Mouse (Mus musculus) urinary bladder, postnatal 36 days (tissue): ENCODE data around the gene Susd6.

Experiments used
- DNase-seq, 2 experiments: peaks; one replicate each; pipeline ENCODE4 v3.0.0; 2022; ENCODE audit warnings: low spot score in 2 of 2, mixed read lengths in 1 of 2

The Susd6 gene

DNA sequence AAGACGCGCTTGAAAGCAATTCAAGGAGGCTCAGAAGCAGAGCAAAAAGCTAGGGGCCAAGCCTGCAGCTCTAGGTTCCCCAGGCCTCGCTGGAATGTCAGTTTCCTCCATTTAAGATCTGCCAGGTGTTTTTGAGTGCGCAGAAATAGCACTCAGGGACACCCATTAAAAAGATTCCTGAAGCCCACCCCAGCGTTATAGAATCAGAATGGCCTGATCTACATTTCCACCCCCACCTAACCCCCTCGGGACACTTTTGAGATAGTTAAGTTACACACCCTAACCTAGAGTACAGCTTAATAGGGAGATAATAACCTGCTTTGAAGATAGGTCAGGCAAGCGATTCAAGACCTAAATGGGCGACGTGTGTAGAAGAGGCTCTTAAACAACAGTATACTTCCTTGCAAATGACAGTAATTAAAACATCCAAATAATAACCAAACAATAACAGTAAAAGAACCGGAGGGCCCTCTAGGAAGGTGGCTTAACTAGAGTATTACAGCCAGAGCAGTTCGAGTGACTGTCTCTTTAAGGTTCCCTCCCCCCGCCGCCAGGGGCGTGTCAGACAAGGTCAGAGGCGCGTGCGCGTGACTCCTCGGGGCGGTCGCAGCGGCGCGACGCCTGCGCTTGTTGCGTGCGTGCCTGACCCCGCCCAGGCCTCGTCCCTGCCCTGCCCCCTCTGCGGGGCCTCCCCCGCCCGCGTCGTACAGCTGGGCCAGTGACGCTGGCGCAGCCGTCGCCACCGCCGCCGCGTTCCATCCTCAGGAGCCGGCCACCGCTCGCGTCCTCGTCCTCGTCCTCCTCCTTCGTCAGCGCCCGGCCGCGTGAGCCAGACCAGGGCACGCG is at the start of gene Susd6:
TSS of gene Susd6 (plus strand) at position 662 of the 846 bp plus-strand sequence.
- DNase-seq, result peak; percentile 98 to 99

GRCm38 (mm10) chr12:80744614-80745013 is 45.7 kb upstream of the Susd6 start:
- no peak for DNase-seq

DNA sequence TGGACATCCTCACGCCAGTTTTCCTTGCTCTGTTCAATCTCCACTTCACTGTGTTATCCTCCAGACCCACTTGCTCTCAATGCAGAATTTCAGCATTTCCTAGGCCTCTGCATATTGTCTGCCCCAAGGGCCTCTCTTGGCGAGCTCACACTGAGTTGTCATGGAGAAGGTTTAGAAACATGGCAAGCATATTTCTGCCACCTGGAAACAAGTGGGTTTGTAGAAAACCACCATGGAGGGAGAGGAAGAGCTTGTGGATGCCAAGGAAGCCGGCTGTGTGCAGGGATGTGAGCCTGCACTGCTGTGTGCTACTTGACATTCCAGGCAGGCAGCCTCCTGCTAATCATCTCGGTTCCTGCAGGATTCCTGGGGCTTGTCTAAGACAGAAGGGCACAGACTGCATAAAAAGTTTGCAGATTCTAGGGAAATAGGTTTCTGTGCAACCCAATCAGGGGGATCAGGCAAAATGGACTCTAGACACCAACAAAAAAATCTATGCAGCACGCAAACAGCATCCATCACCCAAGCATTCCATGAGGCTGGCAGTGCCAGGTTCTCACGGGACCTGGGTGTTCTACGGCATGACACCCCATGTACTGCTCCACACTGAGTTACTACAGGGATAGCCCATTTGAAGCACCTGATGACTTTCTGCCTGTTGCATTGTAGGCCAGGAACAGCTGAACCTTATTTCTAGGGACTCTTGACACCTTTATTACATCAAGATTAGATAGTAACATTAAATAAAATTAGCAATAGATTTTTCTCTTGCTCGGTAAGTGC is 44.1 kb upstream of the Susd6 start:
- no peak for DNase-seq

DNA sequence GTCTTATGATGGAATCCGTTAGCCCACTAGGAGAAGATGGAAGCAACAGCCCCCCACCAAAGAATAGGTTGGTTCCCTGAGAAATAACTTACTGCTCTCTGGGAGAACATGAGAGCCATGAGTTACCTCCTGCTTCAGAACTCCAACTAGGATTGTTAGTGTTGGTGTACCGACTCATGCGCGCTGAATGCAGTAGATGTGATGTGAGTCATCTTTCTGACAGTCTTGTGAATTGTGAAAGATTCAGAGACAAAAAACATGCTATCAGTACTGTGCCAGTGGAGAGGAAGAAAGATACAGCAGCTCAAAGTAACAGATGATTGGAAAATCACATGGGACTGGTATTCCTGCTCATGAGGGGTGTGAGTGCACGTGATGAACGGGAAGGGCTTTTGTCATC is 38.8 kb upstream of the Susd6 start:
- DNase-seq, result no peak

DNA sequence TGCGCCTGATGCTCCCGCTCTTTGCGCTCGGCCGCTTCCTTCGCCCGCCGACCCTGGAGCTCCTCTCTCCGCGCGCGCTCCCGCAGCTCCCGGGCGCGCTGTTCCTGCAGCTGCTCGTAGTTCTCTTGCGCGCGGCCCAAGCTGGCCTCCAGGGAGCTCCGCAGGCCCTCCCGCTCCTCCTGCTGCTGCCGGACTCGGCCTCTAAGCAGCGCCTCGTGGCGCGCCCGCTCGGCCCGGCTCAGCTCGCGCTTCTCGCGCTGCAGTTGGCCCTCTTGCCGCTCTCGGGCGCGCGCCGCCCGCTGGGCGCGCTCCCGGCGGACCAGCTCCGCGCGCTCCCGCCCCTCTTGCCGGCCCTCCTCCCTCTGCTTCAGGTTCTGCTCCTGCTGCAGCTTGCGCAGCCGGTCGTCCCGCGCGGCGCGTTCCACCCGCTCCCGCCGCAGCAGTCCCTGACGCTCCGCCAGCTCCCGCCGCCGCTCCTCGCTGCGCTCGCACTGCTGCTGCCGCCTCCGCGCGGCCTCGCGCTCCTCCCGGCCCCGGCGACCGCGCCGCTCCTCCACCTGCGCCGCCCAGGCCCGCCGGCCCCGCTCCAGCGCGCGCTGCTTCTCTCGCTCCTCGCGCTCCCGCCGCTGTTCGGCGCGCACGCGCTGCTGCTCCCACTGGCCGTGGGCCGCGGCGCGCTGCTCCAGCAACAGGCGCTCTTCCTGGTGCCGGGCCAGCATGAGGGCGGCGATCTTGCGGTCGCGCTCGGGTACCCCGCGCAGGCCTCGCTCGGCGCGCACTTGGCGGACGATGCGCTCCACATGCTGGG is 32.4 kb upstream of the Susd6 start:
- peak; percentile 33 to 56 for DNase-seq

- DNase-seq, result peak in 1 of 2 experiments; percentile 34
These were observed 31.5 kb upstream of the Susd6 start for GRCm38 (mm10) chr12:80758559-80759386.

- DNase-seq, result no peak
These were observed 31.0 kb upstream of the Susd6 start for GRCm38 (mm10) chr12:80759387-80759712.

- no peak for DNase-seq
These were observed 30.5 kb upstream of the Susd6 start for GRCm38 (mm10) chr12:80759713-80760395.

GRCm38 (mm10) chr12:80760396-80760801 is 29.9 kb upstream of the Susd6 start, which contains the start of gene Ccdc177:
Ccdc177 (minus strand) TSS chr12:80760687.
- peak; percentile 63 to 66 for DNase-seq

DNA sequence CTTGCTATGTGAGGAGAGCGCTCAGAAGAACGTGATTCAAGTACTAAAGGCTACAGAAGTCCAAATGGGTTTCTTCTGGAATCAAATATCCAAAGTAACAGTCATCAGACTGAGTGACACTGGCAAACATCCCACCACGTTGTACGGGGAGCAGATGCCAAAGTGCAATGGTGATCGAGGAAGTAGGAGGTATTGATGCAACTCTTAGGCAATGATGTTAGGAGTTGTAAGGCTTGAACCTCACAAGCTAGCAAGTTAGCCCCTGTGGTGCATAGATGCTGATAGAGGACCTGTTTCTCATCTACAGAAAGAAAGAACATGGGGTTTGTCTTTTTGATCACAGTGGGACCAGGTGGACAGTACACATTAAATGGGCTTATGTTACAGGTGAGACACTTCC is 27.3 kb upstream of the Susd6 start:
- DNase-seq, result no peak

GRCm38 (mm10) chr12:80764116-80764515 is 26.2 kb upstream of the Susd6 start:
- DNase-seq, result no peak

GRCm38 (mm10) chr12:80769697-80770096 is 20.6 kb upstream of the Susd6 start:
- DNase-seq, result peak; percentile 56 to 71

DNA sequence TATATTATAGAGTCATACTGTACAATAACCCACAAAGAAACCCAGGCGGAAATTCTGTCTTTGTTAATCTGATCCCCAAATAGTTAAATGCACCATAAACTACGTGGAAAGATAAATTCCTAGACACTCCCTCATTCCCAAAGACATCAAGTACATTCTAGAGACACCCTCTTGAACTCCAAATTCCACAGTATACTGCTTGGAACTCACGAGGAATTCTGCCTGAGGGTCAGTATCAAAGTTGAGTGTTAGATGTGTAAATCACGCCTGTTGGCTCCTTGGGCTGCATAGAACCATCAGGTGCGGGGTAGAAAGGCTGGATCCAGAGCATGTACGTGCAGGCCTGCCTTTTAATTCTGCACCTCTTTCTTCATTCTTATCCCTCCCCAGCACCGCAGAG is 15.5 kb upstream of the Susd6 start:
- no peak for DNase-seq

GRCm38 (mm10) chr12:80776046-80776634 is 14.2 kb upstream of the Susd6 start:
- DNase-seq, result no peak

DNA sequence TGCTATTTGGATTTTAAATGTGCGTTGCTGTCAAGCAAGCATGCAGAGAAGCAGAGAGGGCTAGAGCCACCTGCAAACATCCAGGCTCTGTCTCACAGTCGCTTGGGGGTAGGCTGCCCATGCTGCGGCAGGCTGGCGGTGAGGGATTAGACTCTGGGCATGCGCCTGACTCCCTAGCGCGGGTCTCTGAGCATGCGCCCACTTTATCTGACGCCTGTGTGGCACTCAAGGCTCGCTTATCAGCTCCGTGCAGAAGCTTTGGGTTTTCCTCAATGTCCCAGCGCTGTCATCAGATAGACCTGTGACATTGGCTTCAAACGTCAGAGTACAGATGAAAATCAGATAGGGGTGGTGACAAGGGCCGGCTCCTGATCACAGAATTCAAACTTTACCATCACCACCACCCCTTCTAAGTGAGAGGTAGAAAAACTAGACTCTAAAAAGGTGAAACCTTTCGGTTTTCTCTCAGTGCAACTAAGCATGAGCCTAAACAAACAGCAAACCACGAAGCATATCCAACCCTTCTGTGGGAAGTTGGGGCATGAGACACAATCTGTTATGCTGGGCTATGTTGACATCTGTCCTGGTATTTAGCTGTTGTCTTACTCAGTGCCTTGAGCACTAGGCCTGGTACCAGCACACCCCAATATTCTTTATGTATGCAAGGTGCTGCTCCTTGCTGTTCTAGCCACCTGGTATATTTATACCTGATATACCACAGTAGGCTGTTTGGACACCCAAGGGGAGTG is 11.9 kb upstream of the Susd6 start:
- DNase-seq, result no peak

GRCm38 (mm10) chr12:80779760-80780159 is 10.6 kb upstream of the Susd6 start:
- DNase-seq, result no peak

DNA sequence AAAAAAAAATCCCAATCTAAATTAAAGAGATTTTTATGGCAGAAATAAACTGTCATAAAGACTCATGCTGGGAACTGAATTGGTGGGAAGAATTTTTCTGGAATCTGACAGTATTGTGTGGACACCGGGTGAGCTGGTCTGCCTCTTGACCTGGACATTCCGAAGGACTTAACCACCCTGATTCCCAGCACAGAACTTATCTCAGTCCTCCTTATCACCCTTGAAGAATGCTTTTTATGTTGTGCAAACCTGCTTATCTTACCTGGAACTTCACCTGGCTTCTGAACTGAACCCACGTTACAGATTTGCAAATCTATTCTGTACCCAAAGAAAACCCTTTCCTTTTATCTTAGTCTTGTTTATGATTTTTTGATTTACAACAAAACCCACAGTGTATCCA is 8.1 kb upstream of the Susd6 start:
- DNase-seq, result no peak

- DNase-seq, result no peak
These were observed 7.4 kb upstream of the Susd6 start for GRCm38 (mm10) chr12:80782892-80783291.

DNA sequence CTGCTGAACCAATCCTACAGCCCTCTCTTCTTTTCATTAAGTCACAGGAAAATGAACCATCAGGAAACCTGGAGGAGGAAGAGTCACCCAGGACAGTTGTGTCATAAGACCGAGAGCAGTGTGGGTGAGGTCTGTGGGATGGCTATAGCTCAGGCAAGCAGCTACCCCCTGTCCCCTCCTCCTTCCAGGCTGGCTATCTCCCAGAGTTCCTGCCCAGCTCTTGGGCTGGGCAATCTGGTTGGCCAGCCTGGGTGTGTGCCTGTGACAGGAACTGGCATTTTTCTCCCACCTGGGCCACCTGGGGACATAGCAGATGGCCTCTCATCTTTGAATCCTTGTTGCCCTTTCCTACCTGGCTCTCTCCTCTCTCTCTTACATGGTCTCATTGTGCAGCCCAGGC is 6.4 kb upstream of the Susd6 start:
- no peak for DNase-seq
